Mouse (Mus musculus): ENCODE data around the gene Bmp10.

DNA sequence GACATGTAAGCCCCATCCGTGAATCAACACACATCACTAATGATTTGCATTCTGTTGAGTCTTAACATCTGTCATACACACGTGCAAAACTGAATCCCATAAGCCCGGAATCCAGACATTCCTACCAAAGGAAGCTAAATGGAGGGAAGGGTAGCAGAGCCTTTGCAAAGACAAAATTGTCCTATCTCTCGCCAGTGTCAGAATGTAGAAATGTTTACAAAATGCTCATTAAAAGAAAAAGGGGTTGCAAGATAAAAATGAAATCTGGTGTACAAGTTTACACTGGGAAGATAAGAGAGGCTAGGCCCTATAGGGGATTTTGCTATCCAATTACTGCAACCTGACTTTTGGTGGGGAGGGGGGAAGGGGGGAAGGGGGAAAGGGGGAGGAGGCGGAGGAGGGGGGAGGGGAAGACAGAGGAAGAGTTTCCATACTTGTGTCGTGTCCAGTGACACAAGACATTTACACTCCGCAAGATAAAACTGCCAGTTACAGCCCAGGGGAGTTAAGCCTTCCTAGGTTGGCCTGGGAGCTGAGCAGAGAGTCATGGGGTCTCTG is at the start of gene Bmp10:
- TF ChIP-seq MAX (IDR thresholded peaks at IDR 0.05; ENCODE audit: low read depth) (no peak), POLR2A (IDR thresholded peaks at IDR 0.05; ENCODE audit: insufficient read length, low read depth) (no peak), SRF (IDR thresholded peaks at IDR 0.05; ENCODE audit: control insufficient read depth, insufficient read length, low read depth) (no peak), POLR2AphosphoS2 (IDR thresholded peaks at IDR 0.05; ENCODE audit: insufficient read length, low read depth) (no peak), CEBPB (IDR thresholded peaks at IDR 0.05; ENCODE audit: insufficient read depth, poor library complexity, severe bottlenecking) (no peak), MYOD1 (IDR thresholded peaks at IDR 0.05; ENCODE audit: control insufficient read depth in 1 of 3, insufficient read length in 2 of 3, low read depth in 2 of 3) (no peak), MYOG (IDR thresholded peaks at IDR 0.05; ENCODE audit: control insufficient read depth in 1 of 3, insufficient read depth in 1 of 3, insufficient read length in 2 of 3, low read depth in 2 of 3) (no peak)
